Mouse (Mus musculus) olfactory bulb, adult 2 months (tissue): Measurements from ENCODE around the gene Cntnap2.

Experiments used
- CTCF ChIP-seq: fragments of 200-500 bp; IDR thresholded peaks from 2 replicates; pipeline ENCODE4 v1.5.1; 2012; ENCODE audit warnings: low read depth, mild to moderate bottlenecking, low read length, moderate library complexity; ENCODE audit not compliant: insufficient read depth
- POLR2A ChIP-seq: fragments of 200-500 bp; IDR thresholded peaks from 2 replicates; pipeline ENCODE4 v1.6.1; 2012; ENCODE audit warnings: mild to moderate bottlenecking, low read depth, low read length, moderate library complexity; ENCODE audit not compliant: insufficient read depth

- TF ChIP-seq CTCF (no peak), POLR2A (no peak)
Observed at GRCm38 (mm10) chr6:45954773-45955172, 895.6 kb downstream of the Cntnap2 start.
